Mouse (Mus musculus) urinary bladder, postnatal 14 days (tissue): ENCODE results near the gene Arsg.

Experiments
- DNase-seq: peaks from one replicate; pipeline ENCODE4 v3.0.0; 2021; ENCODE audit warnings: low spot score

The Arsg gene

DNA sequence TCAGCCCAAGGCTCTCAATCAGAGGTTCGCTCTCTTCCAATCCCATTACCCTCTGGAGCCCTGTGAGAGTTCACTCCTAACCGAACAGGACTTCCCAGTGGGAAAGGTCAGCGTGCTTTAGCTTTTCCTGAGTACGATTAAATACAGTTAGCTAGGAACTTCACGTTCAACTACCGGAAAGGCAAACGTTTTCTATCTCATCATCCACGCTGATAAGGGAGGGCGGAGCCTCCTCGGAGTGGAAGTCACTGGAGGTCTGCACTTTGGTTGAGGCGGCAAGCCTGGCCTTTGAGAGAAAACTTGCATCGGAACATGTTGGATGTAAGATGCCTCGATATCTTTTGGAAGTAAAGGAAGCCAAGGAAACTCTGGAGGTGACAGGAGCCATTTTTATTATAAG, 113.8 kb downstream of the Arsg start:
- DNase-seq: no peak

GRCm38 (mm10) chr11:109587638-109588374, 114.6 kb downstream of the Arsg start:
- DNase-seq: peak; percentile 52

DNA sequence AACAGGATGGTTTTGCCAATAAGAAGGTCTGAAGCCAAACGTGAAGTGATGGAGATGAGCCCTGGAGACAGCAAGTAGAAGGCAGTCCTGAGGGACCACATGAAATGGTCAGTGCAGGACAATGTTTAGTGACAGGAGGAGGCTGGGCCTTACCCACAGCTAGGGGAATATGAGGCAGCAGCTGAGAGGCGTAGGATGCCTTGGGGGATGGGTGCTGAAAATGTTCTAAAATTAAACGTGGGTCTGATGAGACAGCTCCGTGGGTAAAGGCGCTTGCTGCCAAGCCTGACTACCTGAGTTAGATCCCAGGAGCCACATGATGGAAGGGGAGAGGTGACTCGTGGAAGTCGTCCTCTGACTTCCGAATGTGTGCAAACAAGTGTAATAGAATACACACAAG, 116.8 kb downstream of the Arsg start:
- no peak for DNase-seq

GRCm38 (mm10) chr11:109591511-109591910, 118.3 kb downstream of the Arsg start:
- no peak for DNase-seq

GRCm38 (mm10) chr11:109593200-109593981, 120.2 kb downstream of the Arsg start:
- DNase-seq: no peak

DNA sequence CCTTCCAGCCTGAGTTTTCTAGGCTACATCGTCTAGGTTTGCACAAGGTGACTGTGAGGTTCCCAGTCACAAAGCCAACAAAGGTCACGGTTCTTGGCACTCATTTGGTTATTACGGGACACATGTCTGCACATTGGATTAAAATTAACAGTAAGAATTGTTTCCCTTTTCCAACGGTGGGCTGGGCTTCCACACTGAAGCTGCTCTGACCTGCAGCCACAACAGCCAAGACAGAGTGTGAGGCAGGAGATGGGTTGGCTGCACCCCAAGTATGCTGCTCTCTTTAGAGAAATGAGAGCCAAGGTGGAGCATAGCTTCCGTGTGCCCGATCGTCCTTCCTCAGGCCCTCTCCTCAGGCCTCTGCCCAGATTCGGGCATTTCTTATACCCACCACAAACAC, 121.6 kb downstream of the Arsg start:
- DNase-seq: no peak

GRCm38 (mm10) chr11:109598778-109599570, 125.8 kb downstream of the Arsg start:
- no peak for DNase-seq

DNA sequence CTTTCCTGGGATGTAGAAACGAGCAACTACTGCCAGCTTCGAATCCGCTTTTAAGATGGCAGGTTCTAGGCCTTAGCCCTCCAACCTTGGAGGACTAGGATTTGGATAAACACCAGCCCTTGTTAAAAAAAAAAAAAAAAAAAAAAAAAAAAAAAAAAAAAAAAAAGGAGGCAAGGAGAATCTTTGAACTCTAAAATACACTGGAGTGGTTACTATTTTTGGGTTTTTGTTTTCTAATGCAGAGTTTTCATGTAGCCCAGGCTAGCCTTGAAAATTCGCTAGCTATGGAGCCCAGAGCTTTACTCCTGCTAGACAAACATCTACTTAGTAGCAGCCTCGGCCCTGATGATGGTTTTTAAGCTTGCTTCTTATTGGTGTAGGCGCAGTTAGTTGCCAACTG, 134.4 kb downstream of the Arsg start:
- no peak for DNase-seq

DNA sequence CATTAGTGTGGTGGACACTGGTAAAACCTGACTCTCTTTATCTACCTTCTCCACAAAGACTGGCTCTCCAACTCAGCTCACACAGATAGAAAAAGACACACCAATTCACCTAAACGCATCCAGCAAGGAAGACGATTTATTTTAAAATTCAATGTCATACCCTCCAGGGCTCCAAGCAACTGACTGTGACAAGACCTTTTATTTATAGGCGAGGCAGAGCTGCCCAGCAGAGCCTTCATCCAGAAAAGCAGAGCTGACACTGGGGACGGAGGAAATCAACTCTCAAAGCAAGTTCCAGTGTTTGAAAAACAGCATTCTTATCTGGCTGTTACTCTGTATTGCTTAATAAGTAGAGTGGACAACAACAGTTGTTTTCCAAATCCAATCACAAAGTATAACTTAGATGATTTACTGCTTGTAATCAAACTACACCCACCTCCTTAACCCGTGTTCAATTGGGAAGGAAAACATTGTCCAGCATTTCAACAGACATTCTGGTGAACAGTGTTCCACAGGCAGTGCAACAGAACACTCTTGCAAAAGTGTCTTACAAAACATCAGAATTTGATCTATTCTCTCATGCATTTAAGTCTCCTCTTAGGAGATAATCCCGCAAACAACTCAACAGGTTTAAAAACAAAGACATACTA, 135.9 kb downstream of the Arsg start:
- DNase-seq: no peak

GRCm38 (mm10) chr11:109610046-109610794, 137.0 kb downstream of the Arsg start:
- peak; percentile 43 for DNase-seq

DNA sequence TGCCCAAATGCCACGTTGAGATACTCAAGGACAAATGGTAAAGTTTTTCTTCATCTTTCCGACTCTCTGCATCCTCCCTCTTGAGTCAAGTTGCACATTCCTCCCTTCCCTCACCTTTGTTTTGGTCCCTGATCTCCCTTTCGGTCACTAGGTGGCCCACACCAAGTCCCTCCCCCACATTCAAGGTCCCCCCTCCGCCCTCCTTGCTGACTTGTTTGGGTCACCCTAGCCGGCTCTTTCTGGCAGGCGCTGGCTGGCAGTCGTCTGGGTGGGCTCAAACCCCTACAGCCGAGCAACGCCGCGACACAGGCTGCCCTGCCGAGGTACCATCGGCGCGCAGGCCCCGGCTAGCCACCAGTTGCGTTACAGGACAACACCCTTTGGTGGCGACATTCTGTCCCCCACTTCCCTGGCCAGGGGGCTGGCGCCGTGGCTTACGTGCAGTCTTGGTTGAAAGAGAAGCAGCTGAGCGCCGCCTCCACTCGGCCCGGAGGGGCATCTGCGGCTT, 137.7 kb downstream of the Arsg start:
- DNase-seq: no peak

DNA sequence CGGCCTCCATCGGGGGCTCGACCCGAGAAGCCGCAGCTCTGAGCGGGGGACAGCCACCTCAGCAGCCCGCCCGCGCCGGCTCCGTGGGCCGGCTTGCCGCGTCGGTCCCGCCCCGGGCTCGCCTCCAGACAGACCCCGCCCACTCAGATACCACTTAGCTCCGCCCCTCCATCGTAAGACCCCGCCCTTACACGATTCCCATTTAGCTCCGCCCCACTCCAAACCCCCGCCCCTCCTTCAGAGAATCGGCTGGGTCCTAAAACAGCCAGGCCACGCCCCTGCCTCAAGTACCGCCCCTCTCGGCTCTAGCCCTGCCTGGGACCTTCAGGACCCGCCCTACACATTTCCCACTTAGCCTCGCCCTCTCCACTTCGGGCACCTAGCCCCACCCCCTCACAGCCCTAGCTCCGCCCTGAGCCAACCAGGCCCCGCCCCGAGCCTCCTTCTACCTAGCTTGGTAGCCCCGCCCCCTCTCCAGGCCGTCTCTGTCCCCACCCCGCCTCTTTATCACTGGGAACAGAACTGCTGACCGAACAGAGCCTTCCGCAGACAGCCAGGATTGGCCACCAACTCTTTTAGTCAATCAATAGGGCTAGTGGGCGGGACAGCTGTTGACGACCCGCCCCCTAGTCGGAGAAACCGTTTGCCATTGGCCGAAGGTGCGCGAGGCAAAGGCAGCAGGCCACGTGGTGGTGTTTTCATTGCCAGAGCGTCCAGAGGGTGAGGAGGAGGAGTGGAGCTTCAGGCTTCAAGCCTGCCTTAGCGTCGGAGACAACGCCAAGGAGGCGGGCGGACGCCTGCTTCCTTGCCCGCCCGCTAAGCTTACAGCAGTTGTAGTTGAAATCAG, 138.4 kb downstream of the Arsg start, which contains the start of gene Wipi1:
Gene Wipi1 (minus strand): TSS at position 665 of the 847 bp plus-strand sequence.
- DNase-seq: peak; percentile 100

DNA sequence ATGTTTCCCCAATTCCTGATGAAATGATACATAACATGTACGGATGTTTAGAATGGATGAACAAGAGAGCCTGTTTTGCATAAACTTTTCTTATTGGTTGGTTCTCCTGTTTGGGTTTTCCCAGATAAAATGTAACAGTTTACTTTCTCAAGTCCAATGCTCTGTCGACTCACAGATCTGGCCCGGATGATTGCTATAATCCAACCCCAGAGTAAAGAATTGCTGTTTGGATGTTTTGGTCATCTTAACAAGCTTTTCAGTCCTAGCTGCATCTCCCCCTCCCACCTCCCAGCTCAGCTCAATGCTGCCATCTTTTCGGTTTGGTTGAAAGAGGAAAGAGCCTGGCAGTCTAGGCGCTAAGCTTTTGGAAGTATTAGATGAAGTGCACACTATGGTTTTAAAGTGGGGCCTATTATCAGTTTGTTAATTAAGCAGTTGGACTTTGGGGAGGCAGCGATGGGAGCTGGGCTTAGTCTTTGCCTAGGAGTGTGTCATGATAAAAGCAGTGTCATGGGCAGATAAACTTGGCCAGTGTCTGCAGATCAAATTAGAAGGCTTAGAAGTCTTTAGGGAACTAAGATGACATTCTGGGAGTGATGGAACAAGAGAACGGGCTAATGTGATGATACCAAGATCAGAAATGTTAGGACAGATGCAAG, 139.8 kb downstream of the Arsg start:
- DNase-seq: no peak

DNA sequence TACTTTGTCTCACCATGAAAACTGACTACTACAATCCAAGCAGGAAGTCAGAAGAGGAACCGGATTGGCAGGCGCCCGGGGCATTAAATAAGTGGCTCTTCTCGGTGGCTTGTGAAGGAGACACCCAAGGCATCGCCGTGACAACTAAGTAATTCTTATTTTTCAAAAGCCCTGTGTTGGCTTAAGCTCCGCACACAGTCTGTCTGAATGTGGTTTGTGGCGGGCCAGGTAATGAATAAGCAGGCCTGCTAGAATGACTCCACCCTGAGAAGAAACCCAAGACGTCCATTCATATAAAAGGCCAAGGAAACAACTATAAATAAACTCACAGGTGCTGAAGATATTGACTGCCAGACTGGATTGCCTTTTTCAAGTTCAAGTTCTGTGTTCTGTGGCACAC, 142.1 kb downstream of the Arsg start:
- DNase-seq: no peak

GRCm38 (mm10) chr11:109616352-109616751, 143.2 kb downstream of the Arsg start:
- DNase-seq: no peak

GRCm38 (mm10) chr11:109616766-109617165, 143.6 kb downstream of the Arsg start:
- no peak for DNase-seq

DNA sequence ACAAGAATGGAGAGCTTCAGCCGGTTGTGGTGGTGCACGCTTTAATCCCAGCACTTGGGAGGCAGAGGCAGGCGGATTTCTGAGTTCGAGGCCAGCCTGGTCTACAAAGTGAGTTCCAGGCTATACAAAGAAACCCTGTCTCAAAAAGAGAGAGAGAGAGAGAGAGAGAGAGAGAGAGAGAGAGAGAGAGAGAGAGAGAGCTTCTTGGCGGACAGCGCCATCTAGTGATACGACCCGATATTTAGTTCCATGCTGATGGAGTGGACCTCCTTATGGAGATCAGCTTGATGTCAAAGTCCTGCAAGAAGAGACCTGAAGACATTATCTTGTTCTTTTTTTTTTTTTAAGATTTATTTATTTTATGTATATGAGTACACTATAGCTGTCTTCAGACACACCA, 145.9 kb downstream of the Arsg start:
- peak; percentile 74 for DNase-seq

GRCm38 (mm10) chr11:109620356-109620755, 147.2 kb downstream of the Arsg start:
- DNase-seq: no peak

GRCm38 (mm10) chr11:109621183-109621582, 148.0 kb downstream of the Arsg start:
- peak; percentile 62 for DNase-seq
